Mouse (Mus musculus) embryonic facial prominence, embryonic 11.5 days (tissue): ENCODE measurements around the gene Ace2. TPM values are rescaled to one million over a fixed set of nuclear protein-coding genes. Genes with fewer than 3 reads are reported as not detected.

Experiments
- ATAC-seq: fragments of 200-750 bp; cut with Nextera tagmentation; replicated peaks from 2 replicates; pipeline ENCODE4 v1.8.0; 2017; ENCODE audit warnings: low read depth; ENCODE audit not compliant: insufficient number of reproducible peaks, low FRiP score, low TSS enrichment
- DNase-seq: peaks from one replicate; pipeline ENCODE4 v3.0.0-alpha.2; 2015; ENCODE audit warnings: low spot score
- H3K27ac ChIP-seq: fragments of 300-500 bp; sonication (generic); replicated peaks from 2 replicates; pipeline ENCODE4 v1.5.1; 2014; ENCODE audit warnings: mild to moderate bottlenecking, low read depth, low read length, control low read depth
- H3K27me3 ChIP-seq: fragments of 300-500 bp; sonication (generic); 2 replicates; pipeline ENCODE4 v1.6.1; 2014; ENCODE audit warnings: mild to moderate bottlenecking, low read length, moderate library complexity, mixed read lengths; ENCODE audit not compliant: control insufficient read depth, insufficient read depth
- H3K36me3 ChIP-seq: fragments of 300-500 bp; sonication (generic); replicated peaks from 2 replicates; pipeline ENCODE4 v1.6.1; 2014; ENCODE audit warnings: low read depth, mild to moderate bottlenecking, low read length, moderate library complexity, mixed read lengths; ENCODE audit not compliant: control insufficient read depth, insufficient read depth
- H3K4me1 ChIP-seq: fragments of 300-500 bp; sonication (generic); 2 replicates; pipeline ENCODE4 v1.6.1; 2014; ENCODE audit warnings: low read length, mixed read lengths; ENCODE audit not compliant: control insufficient read depth, insufficient read depth
- H3K4me2 ChIP-seq: fragments of 300-500 bp; sonication (generic); 2 replicates; pipeline ENCODE4 v1.6.1; 2014; ENCODE audit warnings: low read depth, mild to moderate bottlenecking, control low read depth, low read length, moderate library complexity
- H3K4me3 ChIP-seq: fragments of 300-500 bp; sonication (generic); 2 replicates; pipeline ENCODE4 v1.5.1; 2014; ENCODE audit warnings: low read depth, low read length, control low read depth
- H3K9ac ChIP-seq: fragments of 300-500 bp; sonication (generic); replicated peaks from 2 replicates; pipeline ENCODE4 v1.6.1; 2014; ENCODE audit warnings: mild to moderate bottlenecking, control low read depth, low read length
- H3K9me3 ChIP-seq: fragments of 300-500 bp; sonication (generic); replicated peaks from 2 replicates; pipeline ENCODE4 v1.6.1; 2016; ENCODE audit warnings: mild to moderate bottlenecking, low read length, inconsistent platforms, mixed read lengths; ENCODE audit not compliant: control insufficient read depth
- WGBS: fragments of 180-500 bp; shearing (Covaris S2); extraction: QIAGEN DNeasy Blood & Tissue Kit; methylation state at CpG from one replicate; pipeline ENCODE4 v1.1.7; 2014; 5-methylcytosine and 5-hydroxymethylcytosine counted together
- polyA plus RNA-seq: library from polyadenylated mRNA; unstranded; fragments of >200 nt; fragmentation: Nextera tagmentation; extraction: Ambion mirVana; gene quantifications from 2 replicates; pipeline ENCODE4 v1.2.1, GENCODE M21; 2014

Gene Ace2
- polyA plus RNA-seq, 1 experiment from 2014 or later: not detected

DNA sequence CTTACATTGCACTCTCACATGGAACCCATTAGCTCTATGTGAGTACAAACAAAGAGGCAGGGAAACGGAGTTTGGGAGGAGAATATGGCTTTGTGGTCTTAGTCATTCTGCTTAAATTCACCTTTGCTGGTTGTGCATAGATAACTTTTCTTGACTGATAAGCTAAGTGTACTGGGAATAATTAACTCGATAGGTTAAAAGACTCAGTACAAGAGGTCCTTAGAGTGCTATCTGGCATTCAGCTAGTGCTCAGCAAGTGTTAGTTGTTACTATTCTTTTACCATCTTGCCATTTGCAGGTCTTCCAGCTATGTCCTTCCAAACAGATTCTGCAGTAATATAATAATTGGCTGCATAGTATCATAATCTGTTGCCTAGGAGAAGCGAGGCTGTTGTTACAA lies 28.0 kb upstream of the Ace2 start:
- no peaks in the 10 kb centered on the region for H3K36me3 ChIP-seq
- H3K9me3 ChIP-seq: no peaks in the 10 kb centered on the region
- no peak overlapping the region for H3K9ac ChIP-seq
- no peak for DNase-seq
- H3K27me3 ChIP-seq: no peaks in the 10 kb centered on the region
- H3K4me3 ChIP-seq: no peak overlapping the region
- H3K27ac ChIP-seq: no peak overlapping the region
- H3K4me1 ChIP-seq: no peaks in the 10 kb centered on the region
- 74% methylated on average over 3 of the region's 3 CpGs for whole genome bisulfite sequencing
- no peak overlapping the region for H3K4me2 ChIP-seq
- no peak for ATAC-seq

DNA sequence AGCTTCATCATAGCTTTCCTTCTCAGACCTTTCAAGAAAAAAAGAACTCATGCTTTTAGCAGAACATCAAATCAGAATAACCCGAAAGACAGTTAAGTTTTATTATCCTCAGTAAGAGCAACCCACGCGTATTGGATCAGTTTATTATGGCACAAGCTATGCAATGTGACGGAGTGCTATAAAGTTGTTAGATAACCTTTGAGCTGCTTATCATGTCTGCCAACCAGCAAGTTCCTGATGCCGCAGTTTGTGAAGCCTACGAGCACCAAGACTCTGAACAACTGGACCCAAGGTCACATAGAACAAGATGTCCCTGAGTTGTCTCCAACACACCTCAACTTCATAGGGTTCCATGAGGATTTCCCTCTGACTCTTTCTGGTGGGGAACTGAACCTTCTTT lies 25.4 kb upstream of the Ace2 start:
- H3K9me3 ChIP-seq: no peaks in the 10 kb centered on the region
- no peak overlapping the region for H3K4me2 ChIP-seq
- no peaks in the 10 kb centered on the region for H3K27me3 ChIP-seq
- H3K9ac ChIP-seq: no peak overlapping the region
- H3K36me3 ChIP-seq: no peaks in the 10 kb centered on the region
- no peak for DNase-seq
- no peak overlapping the region for H3K4me3 ChIP-seq
- H3K27ac ChIP-seq: no peak overlapping the region
- 86% methylated on average over 6 of the region's 6 CpGs for WGBS
- no peaks in the 10 kb centered on the region for H3K4me1 ChIP-seq
- ATAC-seq: no peak

DNA sequence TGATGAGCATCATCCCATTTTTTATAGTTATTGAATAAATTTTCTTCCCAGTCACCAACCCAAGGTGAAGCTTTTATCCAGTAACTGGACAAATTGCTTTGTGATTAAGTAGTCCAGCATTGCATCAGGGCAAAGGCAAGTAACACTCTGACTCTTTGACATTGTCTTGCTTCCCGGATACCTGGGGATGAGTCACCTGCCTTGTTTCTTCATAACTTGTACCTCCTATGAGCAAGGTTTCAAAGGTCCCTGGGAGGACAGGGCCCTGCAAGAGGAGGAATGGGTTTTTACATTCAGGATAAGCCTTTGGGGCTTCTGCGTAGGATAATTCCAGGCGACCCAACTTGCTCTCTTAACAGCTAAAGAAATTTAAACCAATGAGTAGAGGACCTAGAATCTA lies 15.2 kb upstream of the Ace2 start:
- 86% methylated on average over 3 of the region's 3 CpGs for WGBS
- H3K27me3 ChIP-seq: no peaks in the 10 kb centered on the region; the same call in 1 of the 2 replicates

DNA sequence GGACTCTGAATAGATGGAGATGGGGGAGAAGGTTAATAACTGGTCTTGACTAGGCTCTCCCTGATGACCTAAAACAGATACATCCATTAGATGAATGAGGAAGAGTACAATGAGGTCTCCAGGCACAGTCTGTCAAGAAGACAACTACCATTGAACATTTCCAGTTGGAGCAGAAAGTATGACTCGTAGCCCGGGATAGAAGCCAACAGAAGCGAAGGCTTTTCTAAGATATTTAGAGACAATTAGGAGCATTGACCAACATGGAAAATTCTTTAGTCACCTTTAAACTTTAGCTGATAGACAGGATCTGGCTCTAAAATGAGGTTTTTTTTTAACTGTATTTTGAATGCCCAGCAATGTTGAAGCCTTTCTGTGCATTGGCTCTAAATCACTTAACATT lies 5.6 kb upstream of the Ace2 start:
- WGBS: 89% methylated on average over 3 of the region's 3 CpGs

More for the DNA sequence above, 15.2 kb upstream of the Ace2 start:
- Histone ChIP-seq H3K4me1 (no peaks in the 10 kb centered on the region), H3K36me3 (no peaks in the 10 kb centered on the region), H3K4me2 (no peak overlapping the region), H3K9me3 (no peaks in the 10 kb centered on the region), H3K4me3 (no peak overlapping the region), H3K27ac (no peak overlapping the region), H3K9ac (no peak overlapping the region)
- DNase-seq: no peak
- ATAC-seq: no peak

DNA sequence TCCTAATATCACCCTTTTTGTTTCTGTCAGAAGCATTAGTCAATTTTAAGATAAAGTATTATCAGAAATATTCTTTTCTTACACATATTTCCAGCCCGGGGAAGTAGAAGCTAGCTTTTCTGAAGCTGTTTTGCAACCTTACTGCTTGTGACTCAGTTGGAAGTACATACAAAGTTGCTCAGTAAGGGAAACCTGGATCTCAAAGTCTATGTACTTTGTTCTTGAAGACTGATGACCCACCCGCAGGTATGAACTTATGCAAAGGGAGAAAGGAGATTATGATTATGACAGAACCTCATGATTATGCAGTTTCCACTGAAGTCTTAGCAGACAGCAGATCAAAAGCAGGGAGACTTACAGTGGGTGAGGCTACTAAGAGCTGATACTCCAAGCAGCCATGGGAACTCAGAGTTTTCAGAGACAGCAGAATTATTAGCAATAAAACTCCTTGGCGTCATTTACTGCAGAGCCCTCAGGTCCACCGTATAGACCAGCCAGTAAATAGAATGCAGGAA lies 3.8 kb upstream of the Ace2 start:
- H3K27me3 ChIP-seq: no peaks in the 10 kb centered on the region
- no peaks in the 10 kb centered on the region for H3K4me1 ChIP-seq
- no peaks in the 10 kb centered on the region for H3K36me3 ChIP-seq
- H3K9me3 ChIP-seq: no peaks in the 10 kb centered on the region
- no peak for ATAC-seq
- no peak overlapping the region for H3K4me2 ChIP-seq
- 88% methylated on average over 4 of the region's 4 CpGs for WGBS
- H3K9ac ChIP-seq: no peak overlapping the region
- no peak overlapping the region for H3K27ac ChIP-seq
- no peak overlapping the region for H3K4me3 ChIP-seq
- DNase-seq: no peak

More for the DNA sequence above, 5.6 kb upstream of the Ace2 start:
- no peaks in the 10 kb centered on the region for H3K4me1 ChIP-seq
- no peaks in the 10 kb centered on the region for H3K9me3 ChIP-seq
- no peaks in the 10 kb centered on the region for H3K27me3 ChIP-seq
- H3K4me3 ChIP-seq: no peak overlapping the region
- no peaks in the 10 kb centered on the region for H3K36me3 ChIP-seq
- H3K27ac ChIP-seq: no peak overlapping the region
- ATAC-seq (no peak), DNase-seq (no peak)
- no peak overlapping the region for H3K9ac ChIP-seq
- no peak overlapping the region for H3K4me2 ChIP-seq

DNA sequence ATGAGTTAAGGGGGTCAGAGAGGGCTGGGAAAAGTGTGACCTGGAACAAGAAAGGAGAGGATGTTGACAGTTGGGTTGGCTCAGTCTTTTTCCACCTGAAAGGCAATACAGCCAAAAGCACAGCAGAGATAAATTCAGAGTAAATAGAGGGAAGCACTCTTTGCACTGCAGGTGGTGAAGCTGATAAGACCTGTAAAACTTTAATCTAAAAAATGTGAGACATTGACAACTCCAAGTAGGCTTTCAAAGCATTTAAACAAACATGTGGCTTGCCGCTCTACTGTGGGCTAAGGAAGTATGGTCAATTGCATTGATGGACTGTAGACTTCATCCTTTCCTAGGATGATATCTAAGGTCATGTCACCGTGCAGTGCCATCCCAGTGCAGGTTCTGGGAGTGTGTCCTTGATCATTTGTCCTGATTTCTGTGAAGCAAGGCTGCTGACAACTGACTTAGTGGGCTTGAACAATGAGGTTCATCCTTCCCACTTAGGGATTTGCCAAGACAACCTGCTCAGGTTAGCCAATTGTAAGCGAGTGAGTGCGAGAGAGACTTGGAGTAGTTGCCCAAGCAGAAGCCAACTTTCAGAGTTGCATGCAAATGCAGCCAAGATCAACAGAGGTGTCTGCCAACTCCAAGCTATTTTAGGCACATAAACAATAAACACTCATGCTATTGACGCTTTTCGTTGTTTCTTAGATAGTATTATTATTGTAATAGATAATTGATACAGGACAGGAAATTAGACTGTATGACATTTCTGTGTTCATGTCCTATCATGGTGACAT lies 6.5 kb downstream of the Ace2 start:
- ATAC-seq (no peak), DNase-seq (no peak)
- H3K4me1 ChIP-seq: no peaks in the 10 kb centered on the region
- 86% methylated on average over 6 of the region's 6 CpGs for WGBS
- no peak overlapping the region for H3K27ac ChIP-seq
- no peak overlapping the region for H3K4me2 ChIP-seq
- no peak overlapping the region for H3K4me3 ChIP-seq
- H3K36me3 ChIP-seq: no peaks in the 10 kb centered on the region
- H3K9me3 ChIP-seq: no peaks in the 10 kb centered on the region
- H3K9ac ChIP-seq: no peak overlapping the region
- H3K27me3 ChIP-seq: no peaks in the 10 kb centered on the region

DNA sequence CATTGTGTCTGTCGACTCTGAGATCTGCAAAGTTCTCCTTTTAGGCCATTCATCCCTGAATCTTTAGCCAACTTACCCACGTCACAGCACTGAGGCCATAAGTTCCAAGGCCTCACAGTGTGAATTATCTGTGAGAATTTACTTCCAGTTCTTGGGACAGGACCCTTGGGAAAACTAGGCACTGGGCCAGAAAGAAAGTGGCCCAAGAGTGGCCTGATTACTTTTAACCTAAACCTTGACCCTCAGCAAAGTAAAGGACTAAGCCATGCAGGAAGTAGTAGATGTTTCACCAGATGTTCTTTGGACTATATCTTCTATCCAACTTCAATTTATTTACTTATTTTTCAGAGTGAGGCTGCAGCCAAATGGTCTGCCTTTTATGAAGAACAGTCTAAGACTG lies 13.6 kb downstream of the Ace2 start:
- no peak overlapping the region for H3K9ac ChIP-seq
- no peak overlapping the region for H3K4me2 ChIP-seq
- H3K27me3 ChIP-seq: no peaks in the 10 kb centered on the region
- DNase-seq: no peak
- no peak for ATAC-seq
- no peaks in the 10 kb centered on the region for H3K36me3 ChIP-seq
- H3K4me1 ChIP-seq: no peaks in the 10 kb centered on the region
- H3K9me3 ChIP-seq: no peaks in the 10 kb centered on the region
- 86% methylated on average over 2 of the region's 2 CpGs for WGBS
- no peak overlapping the region for H3K27ac ChIP-seq
- H3K4me3 ChIP-seq: no peak overlapping the region

DNA sequence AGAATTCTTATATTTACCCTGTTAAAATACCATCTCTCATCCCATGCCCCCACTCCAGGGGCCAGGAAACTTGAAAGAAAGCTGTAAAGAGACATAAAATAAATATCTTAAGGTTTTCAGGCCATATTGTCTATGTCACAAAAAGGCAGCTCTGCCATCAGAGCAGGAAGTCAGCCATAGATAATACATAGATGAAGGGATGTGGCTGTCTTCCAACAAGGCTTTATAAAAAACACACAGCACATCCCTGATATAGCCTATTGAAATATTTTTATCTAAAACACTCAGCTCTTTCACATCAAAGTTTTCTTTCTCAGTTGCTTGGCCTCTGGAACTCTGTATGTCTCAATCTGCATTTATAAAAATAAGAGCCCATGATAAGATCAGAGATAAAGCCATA lies 14.5 kb downstream of the Ace2 start:
- H3K4me1 ChIP-seq: no peaks in the 10 kb centered on the region
- H3K36me3 ChIP-seq: no peaks in the 10 kb centered on the region
- H3K9ac ChIP-seq: no peak overlapping the region
- no peaks in the 10 kb centered on the region for H3K27me3 ChIP-seq
- H3K9me3 ChIP-seq: no peaks in the 10 kb centered on the region
- H3K4me3 ChIP-seq: no peak overlapping the region
- H3K4me2 ChIP-seq: no peak overlapping the region
- no peak overlapping the region for H3K27ac ChIP-seq
- DNase-seq (no peak), ATAC-seq (no peak)
